In genomic region chr11:117629865-117630264, GRCm38 (mm10) we compare ENCODE assay signal across 26 mouse cellular contexts. TPM values are rescaled to one million over a fixed set of nuclear protein-coding genes. Genes with fewer than 3 reads are reported as not detected.
A peak's percentile ranks its signal among the peaks of the same experiment; 100 is the strongest.
DNase-seq lines count a peak whose midpoint lies in the region; ATAC-seq and TF ChIP-seq lines count a peak whose summit lies in the region.
"Had no signal": no experiment of that assay in that cellular context is flagged by ENCODE, and none has a peak within 500 bp of the region (broad histone marks: within the 10 kb centered on the region; RNA-seq: fewer than 3 reads in every experiment).

No protein-coding gene starts in this region.

- peaks cover 80% of the 10 kb centered on the region for H3K4me1 ChIP-seq in E14TG2a.4 (replicated peaks; ENCODE audit: low read depth, low read length)

- DNase-seq in ES-CJ7 (ENCODE audit: low read depth, low spot score) (peak; percentile 68), R1 (ENCODE audit: low read depth, low spot score) (peak; percentile 89)
- DNase-seq in Muller cell, postnatal 12 days (ENCODE audit: inconsistent ontology term), result no peak
- no peak for DNase-seq in right cerebral cortex, adult 18-20 months
- DNase-seq: adrenal gland, adult 2 months; adrenal gland, postnatal 10 days; adrenal gland, postnatal 25 days; B cell, adult 2 months; cerebellum, adult 11 months; cerebellum, adult 18-20 months; cerebellum, adult 8-10 months; cerebellum, adult 9-11 months; cerebellum, postnatal 14 days; cerebellum, postnatal 36 days; embryo, embryonic 11 days; forebrain, postnatal 0 days had no signal

- H3K9me3 ChIP-seq in E14TG2a.4 (ENCODE audit: low read length), result no peaks in the 10 kb centered on the region
- H3K9me3 ChIP-seq: embryonic facial prominence, embryonic 13.5 days; embryonic facial prominence, embryonic 15.5 days; forebrain, embryonic 10.5 days; forebrain, embryonic 13.5 days; forebrain, embryonic 15.5 days; G1E had no signal

- ATAC-seq in granulocyte monocyte progenitor cell, adult 5-6 weeks (replicated peaks; ENCODE audit: poor library complexity, severe bottlenecking), result no peak
- ATAC-seq: CD4-positive, CD25-positive, alpha-beta regulatory T cell, adult 4 months; forebrain, embryonic 13.5 days; forebrain, embryonic 15.5 days; forebrain, postnatal 0 days had no signal

- H3K27me3 ChIP-seq in E14TG2a.4 (ENCODE audit: insufficient read depth, low read length), result no peaks in the 10 kb centered on the region; the same call in 1 of the 2 replicates
- H3K27me3 ChIP-seq: embryonic facial prominence, embryonic 15.5 days; forebrain, embryonic 13.5 days; forebrain, embryonic 15.5 days had no signal

- 0 out of 2 replicates have a peak overlapping the region, but pooled peaks have one; percentile 13 for H3K4me3 ChIP-seq in E14TG2a.4 (replicated peaks; ENCODE audit: low read length)
- H3K4me3 ChIP-seq: embryonic facial prominence, embryonic 13.5 days; embryonic facial prominence, embryonic 15.5 days; erythroblast, embryonic 14.5 days; forebrain, embryonic 10.5 days; forebrain, embryonic 13.5 days; forebrain, embryonic 15.5 days had no signal

- H3K36me3 ChIP-seq in E14TG2a.4 (ENCODE audit: insufficient read depth, low read length), result no peaks in the 10 kb centered on the region
- H3K36me3 ChIP-seq: embryonic facial prominence, embryonic 13.5 days; embryonic facial prominence, embryonic 15.5 days; forebrain, embryonic 10.5 days; forebrain, embryonic 15.5 days; G1E had no signal

- TF ChIP-seq CTCF in E14TG2a.4 (conservative IDR thresholded peaks at IDR 0.05; ENCODE audit: low read length), result no peak

RNA-seq across cellular contexts. Expression of gene Tnrc6c, which starts 24.2 kb away (rescaled TPM):
- 21.9 and 24.4 TPM in 2 replicates for total RNA-seq in granulocyte monocyte progenitor cell, adult 5-6 weeks (2014; fragmentation: Nextera tagmentation)
- total RNA-seq in granulocyte monocyte progenitor cell, adult 5-6 weeks (2017), result 22.7 and 23.5 TPM in 2 replicates

Comparison
In these comparisons a context has a peak if more than half of its experiments do, and no peak if none do; other contexts are left out.
1. DNase-seq: peak in ES-CJ7 (single experiment) and R1 (single experiment); none in Muller cell, postnatal 12 days (single experiment) and right cerebral cortex, adult 18-20 months (single experiment).